Mouse (Mus musculus): ENCODE results near the gene Smg6.

GRCm38 (mm10) chr11:74954901-74955300 is 29.3 kb downstream of the Smg6 start:
- no peak for TF ChIP-seq CTCF (IDR thresholded peaks at IDR 0.05; ENCODE audit: control insufficient read depth, insufficient read depth, low read length)
- no peak for TF ChIP-seq POLR2A (IDR thresholded peaks at IDR 0.05; ENCODE audit: borderline replicate concordance, control insufficient read depth, low read depth, low read length)
